Mouse (Mus musculus): ENCODE measurements at regions not wholly inside any gene's neighbourhood (a gene's known extent, or its start where the extent isn't known, plus 50 kb on each side); places are given as distances from the start of the nearest gene placed in this dataset.

- no peak for TF ChIP-seq POLR2A (IDR thresholded peaks at IDR 0.05; ENCODE audit: insufficient read depth, low read depth, low read length)
- no peak for TF ChIP-seq CTCF (IDR thresholded peaks at IDR 0.05; ENCODE audit: insufficient read depth, low read depth, low read length)
These were observed 179.2 kb downstream of the Clic5 start for GRCm38 (mm10) chr17:44367561-44367960.

All from olfactory bulb, adult 2 months (tissue).